Mouse (Mus musculus) large intestine, adult 2 months (tissue): ENCODE measurements around the gene Ppp2r5d. TPM values are rescaled to one million over a fixed set of nuclear protein-coding genes. Genes with fewer than 3 reads are reported as not detected.

Experiments
- DNase-seq: peaks from one replicate; pipeline ENCODE4 v3.0.0-alpha.2; 2012; ENCODE audit warnings: low read depth, low spot score
- WGBS: fragments of 180-500 bp; shearing (Covaris S2); methylation state at CpG from one replicate; pipeline ENCODE4 v1.1.7; 2018; 5-methylcytosine and 5-hydroxymethylcytosine counted together
- polyA plus RNA-seq: library from polyadenylated mRNA; depleted of rRNA; stranded (reverse); fragments of >200 nt; gene quantifications from 2 replicates; pipeline ENCODE4 v1.2.3, GENCODE M21; 2012

The Ppp2r5d gene
- polyA plus RNA-seq, 1 experiment, result 86.8 TPM

GRCm38 (mm10) chr17:46685913-46686312 is 19.0 kb downstream of the Ppp2r5d start:
- WGBS, result 86% methylated on average over 6 of the region's 6 CpGs
- DNase-seq, result no peak

GRCm38 (mm10) chr17:46682654-46683389 is 22.1 kb downstream of the Ppp2r5d start:
- 75% methylated on average over 16 of the region's 16 CpGs for WGBS
- DNase-seq, result no peak

GRCm38 (mm10) chr17:46681466-46682118 is 23.3 kb downstream of the Ppp2r5d start:
- no peak for DNase-seq
- 25% methylated on average over 12 of the region's 12 CpGs for WGBS

DNA sequence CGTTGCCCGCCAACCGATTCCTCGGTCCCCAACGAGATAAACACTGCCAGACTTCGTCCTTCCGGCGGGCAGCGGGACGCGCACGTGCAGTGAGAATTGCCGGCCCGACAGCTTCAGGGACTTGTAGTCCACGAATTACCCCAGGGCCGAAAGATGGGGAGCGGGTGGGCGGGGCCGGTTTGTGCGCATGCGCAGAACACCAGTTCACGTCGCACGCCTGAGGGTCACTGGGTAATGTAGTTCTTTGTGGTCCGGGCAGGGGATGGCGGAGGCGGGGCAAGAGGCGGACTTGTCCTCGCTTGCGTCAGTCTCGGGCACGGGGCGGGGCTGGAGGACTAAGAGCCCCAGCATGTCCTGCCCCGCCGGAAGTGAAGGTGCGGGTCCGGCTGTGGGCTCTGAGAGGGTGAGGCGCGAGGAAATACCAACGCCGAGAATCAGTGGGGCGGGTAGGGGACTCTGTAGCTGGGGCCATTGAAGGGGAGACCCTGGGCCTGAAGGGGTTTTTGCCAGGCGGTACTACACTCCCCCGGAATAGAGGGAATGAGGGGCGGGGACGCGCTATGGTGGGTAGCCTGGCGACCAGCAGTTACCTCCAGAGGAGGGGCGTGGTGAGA is 24.0 kb downstream of the Ppp2r5d start, which contains the start of gene Klhdc3:
Gene Klhdc3 (minus strand): TSS at position 155 of the 614 bp plus-strand sequence.
- under 1% methylated on average over 49 of the region's 49 CpGs for WGBS
- DNase-seq, result peak; percentile 93

GRCm38 (mm10) chr17:46679843-46680759 is 24.8 kb downstream of the Ppp2r5d start:
- DNase-seq, result no peak
- 1% methylated on average over 34 of the region's 34 CpGs for WGBS

GRCm38 (mm10) chr17:46678911-46679310 is 26.0 kb downstream of the Ppp2r5d start:
- WGBS, result 48% methylated on average over 9 of the region's 9 CpGs
- no peak for DNase-seq

DNA sequence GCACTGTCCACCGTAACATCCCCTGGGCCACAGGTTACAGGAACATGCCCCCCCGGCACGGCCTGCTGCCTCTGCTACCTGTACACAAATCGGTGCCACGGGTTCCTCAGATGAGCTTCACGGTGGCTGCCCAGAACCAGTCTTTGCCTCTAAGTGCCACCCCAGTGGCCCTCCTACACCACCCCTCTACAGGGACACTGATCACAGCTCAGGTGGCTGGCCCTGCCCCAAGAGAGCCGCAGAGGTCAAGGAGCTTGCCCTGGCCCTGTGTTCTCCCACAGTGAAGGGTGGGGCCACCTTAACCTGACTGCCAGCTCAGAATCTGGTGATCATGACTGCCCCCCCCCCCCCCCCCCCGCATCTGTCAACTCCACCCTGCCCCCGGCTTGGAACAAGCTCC is 26.5 kb downstream of the Ppp2r5d start, which contains the start of gene Mea1:
Gene Mea1 (plus strand): TSS at position 378 of the 400 bp plus-strand sequence.
- 82% methylated on average over 9 of the region's 9 CpGs for WGBS
- no peak for DNase-seq

DNA sequence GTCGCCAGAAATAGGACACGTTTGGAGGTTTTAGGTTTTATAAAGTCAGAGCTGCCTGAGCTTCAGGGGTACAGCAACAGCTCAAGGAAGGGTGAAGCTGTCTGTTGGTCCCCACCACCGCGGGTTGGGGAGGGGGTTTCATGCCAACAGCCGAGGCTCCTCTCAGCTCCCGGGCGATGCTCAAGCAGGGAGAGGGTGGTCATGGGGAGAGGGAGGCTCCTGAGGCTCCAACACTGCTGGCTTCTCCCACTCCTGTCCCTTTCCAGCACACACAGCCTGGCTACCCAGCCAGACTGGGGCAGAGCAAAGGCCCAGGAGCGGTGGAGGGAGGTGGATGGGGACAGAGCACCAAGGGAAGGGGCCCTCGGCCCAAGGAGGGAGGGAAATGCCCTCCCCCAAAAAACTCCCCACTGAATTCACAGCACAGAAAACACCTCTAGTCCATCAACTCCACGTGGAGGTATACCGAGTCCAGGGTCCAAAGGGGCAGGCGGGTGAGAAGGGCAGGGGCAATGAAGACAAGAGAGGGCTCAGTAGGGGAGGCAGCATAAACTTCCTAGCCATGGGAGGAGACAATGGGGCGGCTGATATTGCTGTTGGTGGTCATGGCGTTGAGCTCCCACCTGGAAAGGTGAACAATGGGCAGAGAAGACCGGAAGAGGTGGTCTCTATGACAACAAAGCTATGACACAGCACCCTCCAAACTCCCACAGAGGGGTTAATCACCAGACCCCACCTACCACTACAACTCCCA is 30.2 kb downstream of the Ppp2r5d start:
- DNase-seq, result no peak
- 25% methylated on average over 15 of the region's 15 CpGs for WGBS

- peak; percentile 79 for DNase-seq
- WGBS, result under 1% methylated on average over 43 of the region's 43 CpGs
Observed at GRCm38 (mm10) chr17:46673850-46674529, 30.9 kb downstream of the Ppp2r5d start, which contains the start of gene Rrp36. Gene Rrp36, minus strand, starts transcription at chr17:46674352.

GRCm38 (mm10) chr17:46669911-46670310 is 35.0 kb downstream of the Ppp2r5d start:
- 96% methylated on average over 10 of the region's 10 CpGs for WGBS
- DNase-seq, result no peak

DNA sequence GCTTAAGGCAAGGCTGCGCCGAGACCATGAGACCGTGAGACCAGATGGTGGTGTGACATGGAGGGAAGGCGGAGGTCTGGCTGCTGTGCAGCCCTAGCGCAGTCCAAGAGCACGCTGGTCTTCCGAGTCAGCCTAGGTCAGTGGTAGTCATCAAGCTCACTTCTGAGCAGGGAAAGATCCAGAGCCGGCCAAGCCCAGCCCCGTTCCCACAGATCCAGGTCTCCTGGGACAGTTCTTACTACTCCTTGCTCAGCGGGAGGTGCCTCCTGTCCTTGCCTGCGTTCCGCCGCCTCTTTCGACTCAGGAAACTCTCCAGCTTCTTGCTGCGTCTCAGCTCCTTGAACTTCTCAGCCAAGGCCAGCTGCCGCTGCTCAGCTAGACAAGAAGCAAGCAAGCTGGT is 37.2 kb downstream of the Ppp2r5d start:
- WGBS, result 83% methylated on average over 16 of the region's 16 CpGs
- DNase-seq, result no peak

GRCm38 (mm10) chr17:46662730-46663129 is 42.2 kb downstream of the Ppp2r5d start:
- 74% methylated on average over 5 of the region's 5 CpGs for WGBS
- DNase-seq, result no peak

DNA sequence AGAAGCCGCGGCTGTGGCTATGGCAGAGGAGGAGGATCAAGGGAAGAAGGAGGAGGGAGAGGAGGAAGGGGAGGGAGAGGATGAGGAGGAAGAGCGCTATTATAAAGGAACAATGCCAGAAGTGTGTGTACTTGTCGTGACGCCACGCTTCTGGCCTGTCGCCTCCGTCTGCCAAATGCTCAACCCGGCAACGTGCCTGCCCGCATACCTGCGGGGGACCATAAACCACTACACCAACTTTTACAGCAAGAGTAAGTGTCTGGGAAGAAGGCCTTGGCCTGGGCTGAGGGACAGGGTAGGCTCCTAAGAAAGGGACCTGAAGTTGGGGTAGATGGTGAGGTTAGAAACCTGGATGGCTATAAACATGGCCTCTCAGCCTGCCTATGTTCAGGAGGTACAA is 42.9 kb downstream of the Ppp2r5d start:
- WGBS, result 72% methylated on average over 12 of the region's 12 CpGs
- DNase-seq, result no peak

DNA sequence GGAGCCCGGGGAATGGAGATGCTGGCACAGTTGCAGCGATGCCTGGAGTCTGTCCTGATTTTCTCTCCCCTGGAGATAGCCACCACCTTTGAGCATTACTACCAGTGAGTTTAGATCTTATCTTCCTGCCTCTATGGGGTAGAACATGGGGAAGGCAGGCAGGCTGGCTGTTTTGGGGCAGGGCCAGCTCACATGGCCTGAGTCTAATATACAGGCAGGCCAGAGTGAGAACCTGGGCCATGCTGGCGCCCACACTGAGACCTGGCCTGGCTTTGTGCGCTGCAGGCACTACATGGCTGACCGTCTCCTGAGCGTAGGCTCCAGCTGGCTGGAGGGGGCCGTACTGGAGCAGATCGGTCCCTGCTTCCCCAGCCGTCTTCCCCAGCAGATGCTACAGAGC is 43.6 kb downstream of the Ppp2r5d start:
- DNase-seq, result no peak
- WGBS, result 94% methylated on average over 9 of the region's 9 CpGs

- WGBS, result 79% methylated on average over 6 of the region's 6 CpGs
- DNase-seq, result no peak
Observed at GRCm38 (mm10) chr17:46656054-46656453, 48.9 kb downstream of the Ppp2r5d start.

- WGBS, result 69% methylated on average over 20 of the region's 20 CpGs
- DNase-seq, result no peak
Observed at GRCm38 (mm10) chr17:46651755-46652547, 53.0 kb downstream of the Ppp2r5d start.

DNA sequence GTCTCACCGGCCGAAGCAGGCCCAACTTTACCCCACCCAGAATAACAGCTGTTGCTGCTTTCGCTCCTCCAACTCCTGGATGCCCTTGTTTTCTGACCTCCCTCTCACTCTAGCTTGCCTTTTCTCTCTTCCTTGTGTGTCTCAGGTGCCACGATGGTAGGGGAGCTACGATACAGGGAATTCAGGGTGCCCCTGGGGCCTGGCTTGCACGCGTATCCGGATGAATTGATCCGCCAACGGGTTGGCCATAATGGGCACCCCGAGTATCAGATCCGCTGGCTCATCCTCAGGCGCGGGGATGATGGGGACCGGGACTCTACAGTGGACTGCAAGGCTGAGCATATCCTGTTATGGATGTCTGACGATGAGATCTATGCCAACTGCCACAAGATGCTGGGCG is 53.6 kb downstream of the Ppp2r5d start:
- no peak for DNase-seq
- WGBS, result 68% methylated on average over 17 of the region's 17 CpGs
